Comparison of ENCODE assay signal across 8 mouse cellular contexts in genomic region chr17:35821439-35822430, GRCm38 (mm10). TPM values are rescaled to one million over a fixed set of nuclear protein-coding genes. Genes with fewer than 3 reads are reported as not detected.
DNase-seq lines count a peak whose midpoint lies in the region; ATAC-seq and TF ChIP-seq lines count a peak whose summit lies in the region.

TSS of gene Ier3 (plus strand) at chr17:35821684.

- DNase-seq in 3134 (ENCODE audit: extremely low read depth, insufficient read length, low spot score) (peak; percentile 93), adipocyte (ENCODE audit: low spot score) (peak; percentile 75)
- DNase-seq in embryonic facial prominence, embryonic 10.5 days (ENCODE audit: low spot score) = peak; percentile 87
- peak; percentile 100 for DNase-seq in heart, adult 11 months
- peak; percentile 93 for DNase-seq in kidney, adult 11 months

- peaks cover 50% of the 10 kb centered on the region for H3K4me1 ChIP-seq in embryonic facial prominence, embryonic 10.5 days
- H3K4me1 ChIP-seq in liver, embryonic 12.5 days = peaks cover 72% of the 10 kb centered on the region
- H3K4me1 ChIP-seq in stomach, embryonic 14.5 days (ENCODE audit: control insufficient read depth, insufficient read depth, low read length) = peaks cover 19% of the 10 kb centered on the region; the same call in 1 of the 2 replicates

- peak; percentile 43 for ATAC-seq in liver, embryonic 12.5 days
- peak; percentile 70 for ATAC-seq in stomach, embryonic 14.5 days (ENCODE audit: insufficient number of reproducible peaks, insufficient read depth, low FRiP score, low read depth)

- H3K36me3 ChIP-seq in embryonic facial prominence, embryonic 10.5 days (replicated peaks) = peaks cover 26% of the 10 kb centered on the region
- peaks cover 21% of the 10 kb centered on the region for H3K36me3 ChIP-seq in liver, embryonic 12.5 days
- peaks cover 4% of the 10 kb centered on the region for H3K36me3 ChIP-seq in myocyte (ENCODE audit: control insufficient read depth, insufficient read depth)
- H3K36me3 ChIP-seq in stomach, embryonic 14.5 days (ENCODE audit: control insufficient read depth, insufficient read depth, low read length) = peaks cover 10% of the 10 kb centered on the region; the same call in 1 of the 2 replicates

- H3K9ac ChIP-seq in liver, embryonic 12.5 days = peak within 1 kb of the TSS; percentile 85
- H3K9ac ChIP-seq in stomach, embryonic 14.5 days (replicated peaks; ENCODE audit: low read depth, low read length) = peak within 1 kb of the TSS; percentile 53

- TF ChIP-seq POLR2A in myocyte (IDR thresholded peaks at IDR 0.05; ENCODE audit: insufficient read length, low read depth) = peak; percentile 92

- H3K27ac ChIP-seq in embryonic facial prominence, embryonic 10.5 days (replicated peaks) = peak within 1 kb of the TSS; percentile 92
- peak within 1 kb of the TSS; percentile 97 for H3K27ac ChIP-seq in liver, embryonic 12.5 days
- peak within 1 kb of the TSS; percentile 81 for H3K27ac ChIP-seq in stomach, embryonic 14.5 days (ENCODE audit: low read length)

- peak within 1 kb of the TSS; percentile 95 for H3K4me2 ChIP-seq in liver, embryonic 12.5 days
- H3K4me2 ChIP-seq in myocyte (ENCODE audit: low read depth) = peak within 1 kb of the TSS; percentile 96
- H3K4me2 ChIP-seq in stomach, embryonic 14.5 days (replicated peaks; ENCODE audit: low read depth, low read length) = peak within 1 kb of the TSS; percentile 91

- H3K79me2 ChIP-seq in myocyte (ENCODE audit: control insufficient read depth, insufficient read depth) = peaks cover 11% of the 10 kb centered on the region

- H3K4me3 ChIP-seq in embryonic facial prominence, embryonic 10.5 days = peak within 1 kb of the TSS; percentile 83
- H3K4me3 ChIP-seq in liver, embryonic 12.5 days = peak within 1 kb of the TSS; percentile 81
- H3K4me3 ChIP-seq in myocyte = peak within 1 kb of the TSS; percentile 100
- peak within 1 kb of the TSS; percentile 62 for H3K4me3 ChIP-seq in stomach, embryonic 14.5 days (ENCODE audit: low read depth, low read length)

- H3ac ChIP-seq in myocyte (ENCODE audit: control insufficient read depth, insufficient read length) = peak within 1 kb of the TSS; percentile 24

- under 1% methylated on average over 62 of the region's 62 CpGs for WGBS in embryonic facial prominence, embryonic 10.5 days
- under 1% methylated on average over 62 of the region's 62 CpGs for WGBS in liver, embryonic 12.5 days (ENCODE audit: insufficient replicate concordance)
- WGBS in stomach, embryonic 14.5 days = 1% methylated on average over 62 of the region's 62 CpGs

- no peaks in the 10 kb centered on the region for H3K9me3 ChIP-seq in embryonic facial prominence, embryonic 10.5 days
- H3K9me3 ChIP-seq in liver, embryonic 12.5 days (replicated peaks) = no peaks in the 10 kb centered on the region
- no peaks in the 10 kb centered on the region for H3K9me3 ChIP-seq in stomach, embryonic 14.5 days (ENCODE audit: control insufficient read depth, low read depth, low read length)

- H3K27me3 ChIP-seq in embryonic facial prominence, embryonic 10.5 days (replicated peaks; ENCODE audit: low read depth, poor library complexity, severe bottlenecking) = peaks cover 33% of the 10 kb centered on the region
- H3K27me3 ChIP-seq in liver, embryonic 12.5 days (replicated peaks) = no peaks in the 10 kb centered on the region
- no peaks in the 10 kb centered on the region for H3K27me3 ChIP-seq in myocyte (ENCODE audit: control insufficient read depth, insufficient read depth, insufficient read length)
- no peaks in the 10 kb centered on the region for H3K27me3 ChIP-seq in stomach, embryonic 14.5 days (ENCODE audit: control insufficient read depth, insufficient read depth, low read length)

TF ChIP-seq in myocyte, 11 proteins besides CTCF, POLR2A, EP300 and RAD21:
- TF ChIP-seq SRF (IDR thresholded peaks at IDR 0.05; ENCODE audit: control insufficient read depth, insufficient read length, low read depth) (no peak), MYOG (IDR thresholded peaks at IDR 0.05; ENCODE audit: control insufficient read depth in 1 of 3, insufficient read depth in 1 of 3, insufficient read length in 2 of 3, low read depth in 2 of 3) (peak in 1 of 3 experiments; percentile 57), POLR2AphosphoS2 (IDR thresholded peaks at IDR 0.05; ENCODE audit: insufficient read length, low read depth) (peak; percentile 97), CEBPB (IDR thresholded peaks at IDR 0.05; ENCODE audit: insufficient read depth, poor library complexity, severe bottlenecking) (no peak), MYOD1 (IDR thresholded peaks at IDR 0.05; ENCODE audit: control insufficient read depth in 1 of 3, insufficient read length in 2 of 3, low read depth in 2 of 3) (no peak)
TF ChIP-seq in myocyte: peak in this region for 2.

RNA-seq across cellular contexts. Expression of gene Ier3, which starts in this region (rescaled TPM):
- 3.7 and 4.4 TPM in 2 replicates for polyA plus RNA-seq in embryonic facial prominence, embryonic 10.5 days (2016; fragmentation: Nextera tagmentation; extraction: Ambion mirVana)
- polyA plus RNA-seq in liver, embryonic 12.5 days (2016; fragmentation: Nextera tagmentation; extraction: Ambion mirVana) = 16.8 and 19.9 TPM in 2 replicates
- polyA plus RNA-seq in myocyte (2012; fragmentation: generic; extraction: Trizol) = 45.1 TPM
- polyA plus RNA-seq in stomach, embryonic 14.5 days (2014; fragmentation: Nextera tagmentation; extraction: Ambion mirVana) = 3.7 and 5.4 TPM in 2 replicates

Comparison
In these comparisons a context has a peak if more than half of its experiments do, and no peak if none do; other contexts are left out.
1. Peak in every context shown above with its lines: DNase-seq, ATAC-seq, H3K4me3 ChIP-seq and H3K27ac ChIP-seq.